Mouse (Mus musculus) cortical plate, adult 2 months (tissue): ENCODE measurements around the gene St6galnac5.

ENCODE experiments used
- CTCF ChIP-seq: fragments of 200-500 bp; IDR thresholded peaks from 2 replicates; pipeline ENCODE4 v1.5.1; 2011; ENCODE audit warnings: mild to moderate bottlenecking, control low read depth, low read length; ENCODE audit not compliant: insufficient read depth; ENCODE audit errors: extremely low read depth
- POLR2A ChIP-seq: fragments of 200-500 bp; IDR thresholded peaks from 2 replicates; pipeline ENCODE4 v1.6.1; 2011; ENCODE audit warnings: mild to moderate bottlenecking, low read length, control low read depth; ENCODE audit not compliant: insufficient read depth; ENCODE audit errors: extremely low read depth

- no peak for TF ChIP-seq POLR2A
- no peak for TF ChIP-seq CTCF
Measured at GRCm38 (mm10) chr3:152912216-152913101, 69.6 kb downstream of the St6galnac5 start.
